Mouse (Mus musculus): ENCODE data around the gene Nelfe. TPM values are rescaled to one million over a fixed set of nuclear protein-coding genes. Genes with fewer than 3 reads are reported as not detected.
"Not testable (repeated sequence)": the region's sequence is repeated elsewhere in the genome, so short reads cannot be mapped to it uniquely, and the experiment has no call there.

The Nelfe gene
- 81.0 and 94.4 TPM in 2 replicates for polyA plus RNA-seq (2015; fragmentation: Nextera tagmentation; extraction: Ambion mirVana)

GRCm38 (mm10) chr17:34849722-34850516 is at the start of gene Nelfe, which contains the start of gene Skiv2l:
Gene Nelfe (plus strand): TSS chr17:34850391.
Gene Skiv2l (minus strand): TSS chr17:34850210.
- ATAC-seq (ENCODE audit: low FRiP score, low read depth): peak; percentile 97
- H3K4me3 ChIP-seq: peak within 1 kb of the TSS; percentile 74
- H3K4me1 ChIP-seq (replicated peaks): peaks cover 25% of the 10 kb centered on the region
- H3K27me3 ChIP-seq: no peaks in the 10 kb centered on the region
- under 1% methylated on average over 65 of the region's 65 CpGs for WGBS
- peak within 1 kb of the TSS; percentile 73 for H3K27ac ChIP-seq (replicated peaks)
- H3K4me2 ChIP-seq: peak within 1 kb of the TSS; percentile 90
- H3K9me3 ChIP-seq: no peaks in the 10 kb centered on the region
- H3K9ac ChIP-seq: peak within 1 kb of the TSS; percentile 90
- peaks cover 57% of the 10 kb centered on the region for H3K36me3 ChIP-seq

GRCm38 (mm10) chr17:34800781-34801305 is 49.3 kb upstream of the Nelfe start:
- not testable (repeated sequence) for H3K4me3 ChIP-seq; H3K9ac ChIP-seq; H3K4me2 ChIP-seq; H3K36me3 ChIP-seq; H3K9me3 ChIP-seq; H3K27ac ChIP-seq (replicated peaks); ATAC-seq (ENCODE audit: low FRiP score, low read depth); H3K4me1 ChIP-seq (replicated peaks); H3K27me3 ChIP-seq
- WGBS: 94% methylated on average over 16 of the region's 16 CpGs

GRCm38 (mm10) chr17:34802756-34803155 is 47.4 kb upstream of the Nelfe start:
- H3K4me3 ChIP-seq; H3K36me3 ChIP-seq; H3K9me3 ChIP-seq; H3K27me3 ChIP-seq; H3K4me2 ChIP-seq; ATAC-seq (ENCODE audit: low FRiP score, low read depth); H3K27ac ChIP-seq (replicated peaks); H3K4me1 ChIP-seq (replicated peaks); H3K9ac ChIP-seq: not testable (repeated sequence)
- WGBS: 91% methylated on average over 9 of the region's 9 CpGs

- not testable (repeated sequence) for H3K4me3 ChIP-seq; H3K4me2 ChIP-seq; H3K4me1 ChIP-seq (replicated peaks); H3K27me3 ChIP-seq; H3K27ac ChIP-seq (replicated peaks); ATAC-seq (ENCODE audit: low FRiP score, low read depth); H3K36me3 ChIP-seq; H3K9me3 ChIP-seq; H3K9ac ChIP-seq
- WGBS: 93% methylated on average over 6 of the region's 6 CpGs
Observed at GRCm38 (mm10) chr17:34803367-34803766, 46.8 kb upstream of the Nelfe start.

GRCm38 (mm10) chr17:34804301-34804700 is 45.9 kb upstream of the Nelfe start, which contains the start of gene Cyp21a1:
Gene Cyp21a1 (minus strand): TSS chr17:34804561.
- 98% methylated on average over 4 of the region's 6 CpGs for WGBS
- ATAC-seq (ENCODE audit: low FRiP score, low read depth); H3K9me3 ChIP-seq; H3K27me3 ChIP-seq; H3K36me3 ChIP-seq; H3K4me1 ChIP-seq (replicated peaks); H3K4me2 ChIP-seq; H3K9ac ChIP-seq; H3K4me3 ChIP-seq; H3K27ac ChIP-seq (replicated peaks): not testable (repeated sequence)

- ATAC-seq (ENCODE audit: low FRiP score, low read depth): no peak
- no peak overlapping the region for H3K9ac ChIP-seq
- H3K4me1 ChIP-seq (replicated peaks): no peaks in the 10 kb centered on the region
- H3K27ac ChIP-seq (replicated peaks): no peak overlapping the region
- H3K4me3 ChIP-seq: no peak overlapping the region
- H3K4me2 ChIP-seq: no peak overlapping the region
- 74% methylated on average over 6 of the region's 6 CpGs for WGBS
- no peaks in the 10 kb centered on the region for H3K36me3 ChIP-seq
- H3K9me3 ChIP-seq: no peaks in the 10 kb centered on the region; the same call in 1 of the 2 replicates
- no peaks in the 10 kb centered on the region for H3K27me3 ChIP-seq
Observed at GRCm38 (mm10) chr17:34804871-34805562, 45.2 kb upstream of the Nelfe start.

GRCm38 (mm10) chr17:34807176-34807575 is 43.0 kb upstream of the Nelfe start:
- no peak overlapping the region for H3K4me3 ChIP-seq
- WGBS: 68% methylated on average over 3 of the region's 3 CpGs
- H3K4me2 ChIP-seq: no peak overlapping the region
- no peaks in the 10 kb centered on the region for H3K27me3 ChIP-seq
- no peaks in the 10 kb centered on the region for H3K36me3 ChIP-seq
- no peaks in the 10 kb centered on the region; the same call in 1 of the 2 replicates for H3K9me3 ChIP-seq
- H3K9ac ChIP-seq: no peak overlapping the region
- no peak for ATAC-seq (ENCODE audit: low FRiP score, low read depth)
- no peak overlapping the region for H3K27ac ChIP-seq (replicated peaks)
- no peaks in the 10 kb centered on the region for H3K4me1 ChIP-seq (replicated peaks)

- no peak overlapping the region for H3K4me2 ChIP-seq
- WGBS: 90% methylated on average over 6 of the region's 6 CpGs
Observed at GRCm38 (mm10) chr17:34808599-34809205, 41.5 kb upstream of the Nelfe start.

GRCm38 (mm10) chr17:34810411-34810810 is 39.8 kb upstream of the Nelfe start:
- H3K27me3 ChIP-seq; H3K4me2 ChIP-seq; H3K27ac ChIP-seq (replicated peaks); H3K36me3 ChIP-seq; H3K9me3 ChIP-seq; ATAC-seq (ENCODE audit: low FRiP score, low read depth); H3K4me1 ChIP-seq (replicated peaks); H3K4me3 ChIP-seq; H3K9ac ChIP-seq: not testable (repeated sequence)
- WGBS: 80% methylated on average over 5 of the region's 5 CpGs

More at GRCm38 (mm10) chr17:34808599-34809205, 41.5 kb upstream of the Nelfe start:
- no peak overlapping the region for H3K27ac ChIP-seq (replicated peaks)
- no peaks in the 10 kb centered on the region; the same call in 1 of the 2 replicates for H3K9me3 ChIP-seq
- H3K27me3 ChIP-seq: no peaks in the 10 kb centered on the region
- H3K4me3 ChIP-seq: no peak overlapping the region
- no peak overlapping the region for H3K9ac ChIP-seq
- no peaks in the 10 kb centered on the region for H3K4me1 ChIP-seq (replicated peaks)
- H3K36me3 ChIP-seq: no peaks in the 10 kb centered on the region
- no peak for ATAC-seq (ENCODE audit: low FRiP score, low read depth)

GRCm38 (mm10) chr17:34810811-34811210 is 39.4 kb upstream of the Nelfe start:
- H3K36me3 ChIP-seq; H3K27me3 ChIP-seq; H3K9ac ChIP-seq; ATAC-seq (ENCODE audit: low FRiP score, low read depth); H3K4me2 ChIP-seq; H3K4me3 ChIP-seq; H3K9me3 ChIP-seq; H3K4me1 ChIP-seq (replicated peaks); H3K27ac ChIP-seq (replicated peaks): not testable (repeated sequence)
- WGBS: 87% methylated on average over 8 of the region's 8 CpGs

- no peak overlapping the region for H3K9ac ChIP-seq
- H3K36me3 ChIP-seq: no peaks in the 10 kb centered on the region
- no peaks in the 10 kb centered on the region for H3K27me3 ChIP-seq
- no peak overlapping the region for H3K4me3 ChIP-seq
- 77% methylated on average over 15 of the region's 15 CpGs for WGBS
- no peak for ATAC-seq (ENCODE audit: low FRiP score, low read depth)
- H3K4me1 ChIP-seq (replicated peaks): no peaks in the 10 kb centered on the region
- no peaks in the 10 kb centered on the region for H3K9me3 ChIP-seq
- no peak overlapping the region for H3K4me2 ChIP-seq
- H3K27ac ChIP-seq (replicated peaks): no peak overlapping the region
Observed at GRCm38 (mm10) chr17:34811275-34811674, 38.9 kb upstream of the Nelfe start.

GRCm38 (mm10) chr17:34813747-34814146 is 36.4 kb upstream of the Nelfe start:
- H3K36me3 ChIP-seq; H3K4me3 ChIP-seq; H3K27ac ChIP-seq (replicated peaks); H3K27me3 ChIP-seq; H3K4me1 ChIP-seq (replicated peaks); ATAC-seq (ENCODE audit: low FRiP score, low read depth); H3K9ac ChIP-seq; H3K9me3 ChIP-seq; H3K4me2 ChIP-seq: not testable (repeated sequence)
- 62% methylated on average over 12 of the region's 12 CpGs for WGBS
